Mouse (Mus musculus) layer of hippocampus, postnatal 25 days (tissue): ENCODE measurements at regions not wholly inside any gene's neighbourhood (a gene's known extent, or its start where the extent isn't known, plus 50 kb on each side); places are given as distances from the start of the nearest gene placed in this dataset.

Experiments used
- DNase-seq, 2 experiments: peaks; one replicate each; pipeline ENCODE4 v3.0.0; 2022; ENCODE audit warnings: mixed read lengths in 2 of 2, low spot score in 1 of 2; ENCODE audit errors: extremely low spot score in 1 of 2

- DNase-seq = no peak
Observed at GRCm38 (mm10) chr1:55887386-55887785, 481.7 kb downstream of the Plcl1 start.

DNA sequence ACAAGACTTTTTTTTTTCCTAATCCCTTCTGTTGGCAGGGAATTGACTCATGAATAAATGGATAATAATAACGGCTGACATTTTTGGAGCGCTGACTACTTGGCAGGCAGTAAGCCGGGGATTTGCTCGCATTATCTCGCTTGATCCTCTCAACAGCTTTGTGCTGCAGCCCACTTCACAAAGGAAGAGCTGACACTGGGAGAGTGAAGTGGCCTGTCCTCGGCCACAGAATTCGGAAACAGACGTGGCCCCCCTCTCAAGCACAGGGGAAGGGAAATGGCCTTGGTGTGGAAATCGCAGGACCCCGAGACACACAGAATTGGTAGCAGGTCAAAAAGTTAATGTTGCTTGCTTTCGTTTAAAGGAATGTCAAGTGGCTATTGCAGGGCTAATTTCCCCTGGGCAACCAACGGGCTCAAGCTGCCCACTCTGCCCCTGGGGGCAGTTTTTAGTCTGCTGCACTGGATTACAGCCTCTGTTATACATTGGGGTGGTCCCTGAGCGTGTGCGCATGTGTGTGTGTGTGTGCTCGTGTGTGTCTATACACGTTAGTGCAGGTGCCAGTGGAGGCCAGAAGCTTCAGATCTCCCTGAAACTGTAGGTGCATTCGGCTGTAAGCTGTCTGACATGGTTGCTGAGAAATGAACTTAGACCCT, 483.1 kb downstream of the Plcl1 start:
- no peak for DNase-seq

- no peak for DNase-seq
Observed at GRCm38 (mm10) chr1:55890511-55891151, 484.9 kb downstream of the Plcl1 start.

- no peak for DNase-seq
Observed at GRCm38 (mm10) chr1:55891894-55892293, 486.2 kb downstream of the Plcl1 start.

- no peak for DNase-seq
Observed at GRCm38 (mm10) chr1:55897572-55897971, 491.9 kb downstream of the Plcl1 start.

- DNase-seq = no peak
Observed at GRCm38 (mm10) chr1:55898031-55898430, 492.3 kb downstream of the Plcl1 start.

DNA sequence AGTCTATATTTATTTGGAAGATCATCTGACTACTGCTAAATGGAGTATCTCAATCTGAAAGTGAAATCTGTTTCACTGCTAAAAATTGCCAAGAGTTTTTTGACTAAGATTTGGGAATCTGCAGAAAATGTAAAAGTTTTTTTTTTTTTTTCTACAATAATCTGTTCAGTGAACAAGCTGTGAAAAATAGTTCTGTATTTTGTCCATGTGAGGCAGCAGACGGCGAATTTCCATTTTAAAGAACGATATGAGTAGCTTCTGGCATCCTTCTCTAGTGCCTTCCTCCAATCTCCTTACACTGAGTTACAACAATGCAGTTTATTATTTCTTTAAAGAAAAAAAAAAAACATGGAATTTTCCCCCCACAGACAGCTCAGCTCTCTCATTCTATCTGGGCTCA, 494.3 kb downstream of the Plcl1 start:
- no peak for DNase-seq

DNA sequence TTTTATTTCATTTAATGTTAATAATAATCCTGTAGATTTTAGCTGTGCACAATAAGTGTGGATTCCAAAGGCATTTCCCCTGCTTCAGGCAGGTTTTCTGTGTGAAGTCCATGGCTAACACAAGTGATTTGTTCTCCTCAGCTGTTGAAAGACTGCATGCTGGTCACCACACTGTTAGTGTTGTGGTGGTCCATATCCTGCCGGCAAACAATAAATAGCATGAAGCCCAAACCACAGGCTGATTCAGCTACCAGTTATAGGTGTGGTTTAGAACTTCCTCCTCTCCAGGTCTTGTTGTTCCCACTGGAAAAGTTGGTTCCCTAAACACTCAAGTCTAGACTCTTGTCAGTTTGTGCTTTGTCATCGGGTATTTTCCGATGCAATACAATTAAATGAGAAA, 497.5 kb downstream of the Plcl1 start:
- DNase-seq = no peak

- no peak for DNase-seq
Observed at GRCm38 (mm10) chr1:55904571-55904970, 498.9 kb downstream of the Plcl1 start.

DNA sequence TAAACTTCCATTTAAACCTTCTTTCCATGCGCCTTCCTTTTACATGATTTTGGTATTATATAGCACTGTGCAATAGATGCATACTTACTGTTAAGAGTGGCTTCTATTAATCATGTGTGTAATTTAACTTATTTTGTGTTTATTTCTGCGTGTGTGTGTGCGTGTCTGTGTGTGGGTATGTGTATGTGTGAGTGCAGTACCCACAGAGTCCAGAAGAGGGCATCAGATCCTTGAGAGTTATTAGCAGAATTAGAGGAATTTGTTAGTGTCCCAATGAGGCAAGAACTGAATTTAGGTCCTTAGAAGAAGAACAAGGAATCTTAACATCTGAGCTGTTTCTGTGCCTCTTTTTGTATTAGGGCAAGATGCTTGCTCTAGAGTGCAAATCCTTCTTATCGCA, 499.5 kb downstream of the Plcl1 start:
- no peak for DNase-seq

DNA sequence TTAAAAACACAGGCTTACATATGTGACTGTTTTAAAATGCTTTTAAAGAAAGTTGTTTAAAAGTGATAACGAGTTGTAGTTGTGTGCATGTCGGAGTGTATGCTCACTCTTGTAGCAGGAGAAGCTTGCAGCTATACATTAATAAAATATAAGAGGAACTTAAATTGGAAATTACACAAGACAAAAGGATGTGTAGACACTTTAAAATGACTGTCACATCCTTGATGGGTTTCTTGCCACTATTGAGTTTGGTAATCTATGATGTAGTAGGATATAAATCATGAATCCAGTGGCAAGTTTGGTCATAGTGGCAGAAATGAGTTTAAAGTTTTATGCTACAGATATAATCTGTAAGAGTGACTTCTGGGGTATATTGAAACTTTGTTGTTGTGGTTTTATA, 504.3 kb downstream of the Plcl1 start:
- no peak for DNase-seq

- DNase-seq = no peak
Observed at GRCm38 (mm10) chr1:55914284-55914683, 508.6 kb downstream of the Plcl1 start.

DNA sequence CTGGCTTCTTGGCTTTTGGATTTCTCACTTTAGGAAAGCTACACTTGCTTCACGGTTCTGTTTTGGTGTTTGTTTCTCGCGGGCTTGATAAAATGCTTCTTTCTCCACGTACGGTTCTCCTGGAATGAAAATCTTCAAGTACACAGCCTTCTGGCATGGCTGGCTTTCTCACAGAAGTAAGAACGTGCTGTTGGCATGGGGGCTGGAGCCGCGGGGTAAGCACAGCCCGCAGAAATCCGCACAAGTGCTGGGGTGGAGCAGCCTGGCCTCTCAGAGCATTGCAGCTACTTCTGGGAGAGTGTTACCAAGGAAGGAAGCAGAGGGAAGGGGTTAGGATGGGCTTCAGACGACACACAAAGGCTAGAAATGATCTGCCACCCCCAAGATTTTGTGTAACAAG, 510.2 kb downstream of the Plcl1 start:
- DNase-seq = no peak

GRCm38 (mm10) chr1:55919516-55919915, 513.8 kb downstream of the Plcl1 start:
- no peak for DNase-seq

DNA sequence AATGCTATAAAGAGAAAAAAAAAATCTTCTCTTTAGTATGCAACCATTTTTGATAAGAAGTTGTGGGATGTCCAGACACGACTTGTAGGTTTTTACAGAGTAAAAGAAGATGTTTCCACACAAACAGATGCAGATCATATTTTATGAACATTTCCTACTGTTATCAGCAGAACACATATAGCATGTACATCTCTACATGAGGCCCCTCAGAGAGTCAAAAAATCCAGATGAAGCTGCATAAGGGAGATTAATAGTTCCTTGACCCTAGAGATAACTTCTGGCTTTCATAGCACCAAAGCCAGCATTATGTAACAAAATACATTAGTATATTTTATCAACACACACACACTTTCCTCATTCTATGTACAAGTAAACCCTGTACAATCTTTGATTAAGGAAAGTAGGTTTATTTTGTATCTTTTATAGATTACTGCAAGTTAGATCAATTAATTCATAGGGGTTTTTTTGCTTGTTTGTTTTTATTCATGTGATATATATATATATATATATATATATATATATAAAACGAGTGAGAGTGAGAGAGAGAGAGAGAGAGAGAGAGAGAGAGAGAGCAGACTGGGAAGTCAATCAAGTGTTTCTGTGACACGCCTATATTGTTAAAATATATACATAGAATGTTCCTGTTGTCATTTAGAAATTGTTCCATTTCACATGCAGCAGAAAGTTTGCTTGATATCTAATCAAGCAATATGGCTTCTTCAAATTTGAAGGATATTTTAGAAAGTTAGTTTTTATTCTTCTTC, 541.2 kb downstream of the Plcl1 start:
- DNase-seq = no peak

DNA sequence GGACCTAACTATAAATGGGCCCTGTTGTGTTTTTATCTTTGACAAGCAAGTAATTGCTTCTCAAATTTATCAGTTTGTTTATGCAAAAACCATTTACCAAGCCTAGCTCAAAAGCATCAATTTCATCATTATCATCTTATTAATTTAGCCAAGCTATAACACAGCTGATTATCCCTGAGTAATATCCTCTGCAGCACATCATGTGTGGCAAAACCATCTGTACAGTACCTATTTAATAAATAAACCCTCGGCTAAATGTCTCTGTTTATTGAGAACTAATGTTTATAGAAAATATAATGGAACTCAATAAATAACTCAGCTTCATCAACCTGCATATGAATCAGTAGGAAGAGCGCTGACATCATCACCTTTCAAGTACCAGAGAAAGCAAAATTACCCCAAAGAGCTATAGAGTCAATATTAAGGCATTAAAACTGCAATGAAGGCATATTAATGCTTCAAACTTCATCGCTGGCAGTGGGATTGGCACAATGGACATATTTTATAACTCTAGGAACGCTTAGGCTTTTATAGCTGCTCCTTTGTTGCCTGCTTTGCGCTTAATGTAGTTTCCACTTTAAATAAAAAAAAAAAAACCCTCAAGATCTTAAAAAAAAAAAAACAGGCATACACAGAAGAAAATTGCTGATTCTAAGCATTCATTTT, 542.0 kb downstream of the Plcl1 start:
- no peak for DNase-seq

DNA sequence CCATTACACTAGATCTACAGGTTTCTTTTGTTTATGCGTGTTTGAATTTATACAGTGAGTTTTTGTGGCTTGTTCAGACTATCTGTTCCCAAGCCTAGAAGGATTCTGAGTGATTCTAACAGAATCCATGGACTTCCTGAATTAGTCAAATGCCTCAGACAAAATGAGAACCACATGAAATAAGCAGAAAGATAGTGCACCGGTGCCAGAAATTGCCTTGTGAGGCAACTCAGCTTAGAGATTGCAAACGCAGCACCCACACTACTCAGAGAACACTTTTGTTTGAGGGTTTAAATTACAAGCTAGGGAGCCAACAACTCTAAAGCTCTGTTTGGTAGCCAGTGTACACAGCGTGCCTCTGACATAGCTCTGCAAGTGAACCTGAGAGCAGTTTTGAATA, 543.9 kb downstream of the Plcl1 start:
- no peak for DNase-seq

- DNase-seq = peak in 1 of 2 experiments; percentile 4
Observed at GRCm38 (mm10) chr1:55957804-55958445, 552.2 kb downstream of the Plcl1 start.

DNA sequence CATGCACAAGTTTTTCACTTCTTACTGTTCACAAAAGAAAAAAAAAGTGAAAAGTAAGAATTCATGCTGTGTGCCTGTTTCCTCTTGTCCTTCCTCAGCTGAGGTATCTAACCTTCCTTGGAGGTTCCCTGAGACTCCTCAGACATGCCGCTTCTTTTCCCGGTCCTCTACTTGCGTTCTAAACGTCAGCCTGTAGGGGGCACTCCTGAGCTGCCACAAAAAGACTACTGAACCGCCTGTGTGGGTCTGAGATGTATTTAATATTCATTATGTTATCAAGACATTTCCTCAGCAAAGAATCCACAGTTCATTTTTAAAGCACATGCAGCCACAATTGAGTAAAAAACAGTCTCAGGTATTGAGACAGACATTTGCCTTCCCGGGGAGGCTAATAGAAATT, 554.6 kb downstream of the Plcl1 start:
- peak; percentile 78 to 89 for DNase-seq

- no peak for DNase-seq
Observed at GRCm38 (mm10) chr1:55963867-55964266, 558.1 kb downstream of the Plcl1 start.

DNA sequence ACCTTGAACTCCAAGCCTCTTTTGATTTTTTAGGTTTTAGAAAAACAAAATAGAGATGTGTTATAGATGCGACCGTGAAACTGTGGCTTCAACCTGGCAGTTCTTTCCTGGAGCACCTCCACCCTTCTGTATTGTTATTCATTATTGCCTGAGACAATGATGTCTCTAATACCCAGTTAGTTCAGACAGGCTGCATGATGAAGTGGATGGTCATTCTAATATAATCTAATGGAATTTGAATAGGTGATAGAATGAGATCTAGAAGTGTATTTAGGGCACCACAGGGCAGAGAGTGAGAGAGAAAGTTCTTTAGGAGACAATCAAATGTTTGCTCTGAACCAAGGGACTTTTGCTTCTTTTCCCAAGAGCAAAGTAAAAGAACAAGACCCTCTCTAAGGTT, 560.6 kb downstream of the Plcl1 start:
- no peak for DNase-seq
